Mouse (Mus musculus) neutrophil, adult 5-6 weeks (primary cell): ENCODE measurements around the gene Bcl2. TPM values are rescaled to one million over a fixed set of nuclear protein-coding genes. Genes with fewer than 3 reads are reported as not detected.
"Not testable (repeated sequence)": the region's sequence is repeated elsewhere in the genome, so short reads cannot be mapped to it uniquely, and the experiment has no call there.

ENCODE experiments used
- ATAC-seq: fragments of 151-379, 151-347 bp; 2 replicates; pipeline ENCODE4 v1.8.0; 2017; ENCODE audit warnings: mild to moderate bottlenecking, moderate TSS enrichment; ENCODE audit not compliant: insufficient number of reproducible peaks, poor library complexity, low FRiP score, severe bottlenecking; ENCODE audit errors: extremely low read depth
- total RNA-seq: library from RNA; stranded (forward); fragments of 200-1000 nt; gene quantifications from 2 replicates; pipeline ENCODE4 v1.2.3, GENCODE M21; 2017

Bcl2 gene
- total RNA-seq: 38.2 and 39.3 TPM in 2 replicates

DNA sequence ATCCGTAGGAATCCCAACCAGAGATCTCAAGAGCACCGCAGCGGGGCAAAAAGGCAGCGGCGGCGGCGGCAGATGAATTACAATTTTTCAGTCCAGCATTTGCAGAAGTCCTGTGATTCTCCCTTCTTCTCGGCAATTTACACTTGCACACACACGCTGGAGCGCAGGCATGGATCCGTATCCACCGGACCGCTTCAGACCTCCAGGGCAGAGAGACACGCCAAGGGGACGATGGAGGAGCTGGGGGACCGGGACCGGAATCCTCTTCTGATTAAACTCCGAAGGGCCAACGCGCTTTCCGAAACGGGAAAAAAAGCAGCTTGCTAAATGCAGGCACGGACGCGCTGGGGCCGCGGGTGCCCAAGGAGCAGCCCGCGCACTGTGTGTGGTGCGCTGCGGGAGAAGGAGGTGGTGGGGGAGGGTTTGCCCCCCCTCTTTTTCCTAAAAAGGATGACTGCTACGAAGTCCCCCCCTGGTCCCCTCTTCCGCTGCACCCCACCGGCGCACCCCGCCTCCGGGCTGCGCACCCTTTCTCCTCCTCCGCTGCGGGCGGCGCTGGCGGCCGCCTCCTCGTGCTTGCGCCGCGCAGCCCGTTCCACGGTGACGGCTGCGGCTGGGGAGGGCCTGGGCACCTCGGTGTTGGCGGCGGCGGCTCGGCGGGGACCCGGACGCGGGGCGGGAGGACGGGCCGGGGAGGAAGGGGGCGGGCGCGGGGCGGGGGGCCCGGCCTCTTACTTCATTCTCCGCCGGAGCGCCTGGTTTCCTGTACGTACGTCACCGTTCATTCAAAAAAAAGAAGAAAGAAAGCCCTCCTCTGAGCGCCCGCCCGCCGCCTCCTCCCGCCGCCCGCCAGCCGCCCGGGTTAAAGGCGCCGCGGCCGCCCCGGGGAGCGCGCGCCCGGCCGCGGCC, at the start of gene Bcl2:
Gene Bcl2 (minus strand): TSS at position 654 of the 909 bp plus-strand sequence.
- peak; percentile 59 for ATAC-seq

DNA sequence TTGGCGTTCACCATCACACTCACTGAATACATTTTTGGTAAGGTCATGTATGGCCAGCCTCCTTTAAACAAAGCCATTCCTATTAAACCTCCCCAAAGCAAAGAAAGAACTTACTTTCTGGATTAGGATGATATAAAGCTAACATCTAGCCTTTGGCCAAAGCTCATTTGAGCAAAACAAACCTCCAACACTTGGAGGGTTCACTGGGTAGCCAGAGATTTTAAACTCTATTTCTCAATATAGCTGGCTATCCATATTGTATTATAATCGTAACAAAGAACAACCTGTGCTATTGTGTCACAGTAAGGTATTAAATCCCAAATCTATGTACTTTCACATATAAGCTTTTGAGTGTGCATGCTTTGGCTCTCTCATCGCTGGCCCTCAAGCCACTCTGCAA, 46.7 kb upstream of the Bcl2 start:
- ATAC-seq: no peak

DNA sequence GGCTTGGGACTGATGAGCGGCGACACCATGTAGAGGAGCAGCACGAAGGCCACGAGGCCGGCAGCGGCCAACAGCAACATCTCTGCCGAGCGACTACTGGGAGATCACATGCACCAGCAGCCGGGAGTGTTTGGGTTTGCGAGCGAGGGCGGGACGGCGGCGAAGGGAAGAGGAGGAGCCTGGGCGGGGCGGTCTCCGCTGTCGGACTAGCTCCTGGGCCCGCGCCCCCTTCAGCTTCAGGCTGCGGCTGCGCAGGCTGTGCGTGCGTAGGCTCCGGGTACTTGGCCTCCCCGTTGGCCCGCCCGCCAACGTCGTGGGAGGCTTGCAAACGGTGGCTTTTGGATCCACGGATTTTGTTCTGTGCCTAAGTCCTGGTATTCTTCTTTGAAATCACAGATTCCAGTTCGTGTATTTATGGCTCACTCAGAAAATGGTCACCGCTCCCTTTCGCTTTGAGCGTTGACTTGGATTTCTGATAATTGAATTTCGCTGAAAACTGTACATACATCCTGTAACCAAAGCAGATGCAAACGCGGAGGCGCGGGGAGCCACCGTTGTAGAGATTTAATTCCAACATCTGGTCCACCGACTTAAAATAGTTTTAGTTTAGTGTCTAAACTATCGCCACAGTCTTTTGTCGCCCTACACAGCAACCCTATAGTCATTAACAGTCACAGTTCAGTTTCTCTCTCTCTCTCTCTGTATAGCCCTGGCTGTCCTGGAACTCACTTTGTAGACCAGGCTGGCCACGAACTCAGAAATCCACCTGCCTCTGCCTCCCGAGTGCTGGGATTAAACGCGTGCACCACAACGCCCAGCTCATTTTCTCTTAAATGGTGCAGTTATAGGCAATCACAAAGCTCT, 45.7 kb upstream of the Bcl2 start, which contains the start of gene Kdsr:
Gene Kdsr (minus strand): TSS at position 156 of the 864 bp plus-strand sequence.
- ATAC-seq: peak; percentile 95

DNA sequence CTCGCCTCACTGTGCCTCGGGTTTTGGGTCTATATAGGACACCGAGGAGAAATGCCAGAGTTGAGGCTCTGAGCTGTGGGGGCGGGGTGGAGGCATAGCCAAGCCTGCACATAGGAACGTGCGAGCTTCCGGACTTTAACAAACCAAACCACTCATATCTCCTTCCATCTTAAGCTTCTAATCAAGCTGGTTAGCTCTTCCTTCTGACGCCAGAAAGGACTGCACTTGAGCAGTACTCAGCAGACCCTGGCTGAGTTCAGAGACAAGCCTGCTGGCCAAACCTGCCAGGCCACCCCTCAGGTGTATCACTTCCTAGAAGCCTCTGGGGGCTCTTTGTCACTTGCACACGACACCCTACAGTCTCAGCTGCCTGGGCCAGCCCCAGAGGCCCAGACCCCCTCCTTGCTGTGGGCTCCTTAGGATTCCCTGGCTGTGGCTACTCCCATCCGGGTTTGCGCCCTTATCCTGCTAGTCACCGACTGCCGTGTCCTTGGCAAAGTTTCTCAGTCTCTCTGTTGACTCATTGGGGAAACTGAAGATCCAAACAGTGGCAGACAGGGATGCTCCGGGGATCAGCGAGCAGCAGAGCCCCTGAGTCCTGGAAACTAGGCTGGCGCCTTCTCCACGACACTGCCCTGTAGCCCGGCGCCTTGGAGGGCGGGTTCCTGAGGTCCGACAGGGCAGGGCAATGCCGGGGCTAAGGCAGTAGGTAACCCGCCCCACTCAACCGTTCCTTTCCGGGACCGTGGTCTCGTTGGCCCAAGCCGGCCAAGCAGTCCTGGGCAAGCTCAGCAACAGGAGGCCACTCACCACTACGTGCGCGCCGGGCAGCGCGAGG, 44.9 kb upstream of the Bcl2 start:
- peak; percentile 7; the same call in 1 of the 2 replicates for ATAC-seq

DNA sequence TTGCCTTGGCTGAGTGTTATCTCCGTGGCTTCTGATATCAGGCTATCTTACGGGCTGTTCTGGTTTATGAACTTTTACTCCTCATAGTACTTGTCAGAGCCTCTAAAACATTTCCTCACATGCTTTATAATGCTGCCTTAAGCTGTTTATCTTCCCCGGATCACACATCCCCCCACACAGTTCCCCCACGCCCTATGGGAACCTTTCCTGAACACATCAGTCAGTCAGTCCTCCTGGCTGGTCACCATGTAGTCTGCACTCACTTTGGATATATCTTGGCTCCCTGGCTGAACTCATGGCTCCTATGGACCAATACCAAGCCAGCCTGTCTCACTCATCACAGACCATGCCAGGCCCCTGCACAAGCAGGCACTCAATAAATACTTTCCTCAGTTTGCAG, 42.6 kb upstream of the Bcl2 start:
- no peak for ATAC-seq

DNA sequence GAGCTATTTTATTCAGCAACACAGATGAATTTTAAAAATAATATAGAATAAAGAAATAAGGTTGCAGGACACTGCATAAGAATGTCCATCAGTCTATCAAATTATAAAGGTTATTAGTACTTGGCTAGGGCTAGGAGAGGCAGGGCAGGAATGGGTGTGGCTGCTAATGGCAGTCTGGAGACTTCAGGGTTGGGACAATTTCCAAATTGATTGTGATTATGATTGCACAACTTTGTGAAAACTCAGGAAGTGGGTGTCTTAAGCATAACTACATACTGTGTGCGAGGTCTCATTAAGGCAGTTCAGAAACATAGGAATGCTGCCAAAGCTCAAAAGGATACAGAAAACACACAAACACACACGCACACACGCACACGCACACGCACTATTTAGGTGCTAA, 37.9 kb upstream of the Bcl2 start:
- no peak for ATAC-seq

DNA sequence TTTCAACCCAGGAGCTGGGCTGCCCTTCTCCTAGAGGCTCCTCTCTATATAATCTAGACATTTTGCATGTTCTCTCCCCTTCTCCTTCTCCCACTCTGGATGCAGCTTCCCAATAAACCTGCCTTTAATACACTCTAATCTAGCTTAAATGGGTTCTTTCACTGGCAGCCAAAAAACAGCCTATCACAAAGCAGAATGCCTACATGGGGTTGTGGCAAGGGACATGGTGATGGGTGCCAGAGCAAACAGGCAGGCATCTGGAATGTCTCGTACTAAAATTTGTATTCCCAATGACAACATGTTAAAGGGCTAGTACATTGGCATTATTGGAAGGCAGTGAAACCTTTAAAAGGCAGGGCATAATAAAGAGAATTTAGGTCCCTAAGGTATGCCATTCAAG, 36.6 kb upstream of the Bcl2 start:
- no peak for ATAC-seq

DNA sequence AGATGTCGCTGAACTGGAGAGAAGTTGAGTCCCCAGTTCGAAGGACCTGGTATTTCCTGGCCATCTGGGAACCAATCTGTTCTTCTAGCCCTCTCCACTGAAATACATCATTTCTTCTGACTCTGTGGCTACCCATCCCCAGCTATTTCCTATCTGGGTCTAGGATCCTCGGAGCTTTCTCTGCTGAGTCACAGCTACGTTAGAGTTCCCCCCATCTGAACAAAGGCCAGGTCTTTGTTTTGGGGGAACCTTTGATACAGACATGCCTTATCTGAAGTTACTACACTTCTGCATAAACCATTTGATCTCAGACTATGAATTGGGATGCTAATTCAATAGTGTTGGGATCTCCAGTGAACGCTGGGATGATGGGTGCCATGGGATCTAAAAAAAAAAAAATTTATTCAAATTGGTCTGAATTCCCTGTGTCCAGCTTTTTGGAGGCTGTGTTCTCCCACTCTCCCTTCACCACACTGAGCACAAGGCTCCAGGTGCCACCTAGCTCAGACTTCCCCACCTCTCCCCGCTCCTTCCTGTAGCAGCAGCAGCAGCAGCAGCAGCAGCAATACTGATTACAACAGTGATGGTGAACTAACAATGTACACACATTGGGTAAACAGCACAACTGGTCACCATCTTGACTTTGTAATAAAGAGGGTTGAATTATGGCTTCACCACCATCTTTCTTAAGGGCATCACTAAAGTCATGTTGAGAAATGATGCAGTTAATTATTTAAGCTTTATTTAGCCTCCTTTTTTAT, 34.7 kb upstream of the Bcl2 start:
- no peak for ATAC-seq

DNA sequence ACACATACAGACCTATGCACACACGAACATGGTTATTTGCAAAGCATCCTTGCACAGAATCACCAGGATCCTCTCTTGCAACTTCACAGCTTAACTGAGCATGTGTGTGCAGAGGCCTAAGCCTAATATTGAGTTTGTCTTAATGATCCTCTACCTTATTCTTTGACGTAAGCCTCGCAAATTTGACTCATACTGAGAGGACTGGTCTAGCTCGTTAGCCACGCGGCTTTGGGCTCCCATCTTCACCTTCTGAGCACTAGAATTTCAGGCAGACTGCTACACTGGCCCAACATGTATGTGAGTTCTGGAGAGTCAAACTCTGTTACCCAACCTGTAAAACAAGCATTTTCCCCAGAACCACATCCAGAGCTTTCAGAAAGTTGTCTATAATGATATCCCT, 28.9 kb upstream of the Bcl2 start:
- no peak for ATAC-seq

DNA sequence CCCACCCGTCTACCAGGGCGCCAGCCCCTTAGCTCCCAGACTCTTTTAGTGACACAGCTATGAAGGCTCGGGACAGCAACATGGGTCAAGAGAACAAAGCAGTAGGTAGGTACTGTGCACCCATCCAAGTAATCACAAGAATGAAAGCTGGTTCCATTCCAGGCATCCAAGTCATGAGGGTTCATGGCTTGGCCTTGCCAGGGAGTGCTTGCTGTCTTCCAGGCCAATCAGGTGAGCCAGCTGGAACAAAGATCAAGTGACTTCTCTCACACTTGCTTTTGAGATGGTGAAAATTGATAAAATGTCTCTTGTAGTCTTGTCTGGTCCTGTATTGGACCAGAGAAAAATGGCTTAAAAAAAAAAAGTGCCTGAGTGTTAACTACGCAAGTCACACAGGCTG, 26.7 kb upstream of the Bcl2 start:
- ATAC-seq: no peak

DNA sequence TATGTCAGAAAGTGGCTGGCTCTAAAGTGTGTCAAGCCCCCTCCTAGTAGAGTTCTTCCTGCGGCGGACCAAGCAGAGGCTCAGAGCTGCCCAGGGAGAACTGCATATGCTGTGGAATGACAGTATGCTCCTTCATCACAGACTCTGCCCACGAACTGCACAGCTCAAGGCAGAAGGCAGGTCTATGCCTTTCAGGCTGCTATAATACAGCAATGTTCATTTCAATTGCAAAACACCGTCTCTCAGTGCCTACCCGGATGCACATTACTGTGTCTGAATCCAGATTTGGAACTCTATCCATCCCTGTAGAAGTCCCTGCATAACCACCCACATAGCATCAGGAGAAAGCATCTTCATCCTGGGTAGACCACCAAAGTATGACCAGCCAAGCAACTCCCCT, 25.7 kb upstream of the Bcl2 start:
- ATAC-seq: no peak

DNA sequence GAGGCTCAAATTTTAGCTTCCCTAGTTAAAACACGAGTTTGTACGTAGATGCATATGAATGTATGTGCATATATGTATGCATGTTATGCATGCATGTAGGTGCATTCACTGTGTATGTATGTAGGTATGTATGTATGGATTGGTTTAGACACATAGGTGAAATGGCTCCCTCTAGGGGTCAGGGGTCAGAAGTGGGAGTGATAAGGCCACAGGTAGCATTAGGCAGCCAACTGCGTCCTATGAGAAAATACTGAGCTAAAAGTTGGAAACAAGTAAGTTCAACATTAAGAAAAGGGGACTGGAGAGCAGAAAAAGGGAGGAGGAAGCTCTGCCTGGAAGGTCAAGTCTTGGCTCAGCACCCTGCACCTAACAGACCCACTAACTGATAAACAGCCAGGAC, 24.0 kb upstream of the Bcl2 start:
- peak; percentile 52 for ATAC-seq

DNA sequence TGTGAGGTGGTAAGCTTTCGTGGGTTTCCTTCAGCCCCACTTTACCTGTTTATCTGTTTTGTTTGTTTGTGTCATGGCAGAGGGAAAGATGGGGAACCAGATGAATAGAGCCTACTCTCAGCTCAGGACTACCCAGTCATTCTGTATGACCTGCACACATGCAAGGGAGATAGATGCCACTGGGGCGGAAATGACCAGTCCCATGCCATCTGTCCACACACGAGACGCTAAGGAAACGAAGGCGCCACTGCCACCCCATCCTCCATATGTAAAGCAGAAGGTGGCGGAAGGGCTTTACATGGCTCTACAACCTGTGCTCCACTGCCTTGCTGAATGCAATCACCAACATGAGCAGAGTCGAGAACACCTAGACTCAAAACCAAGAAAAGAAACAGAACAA, 22.1 kb upstream of the Bcl2 start:
- no peak for ATAC-seq

DNA sequence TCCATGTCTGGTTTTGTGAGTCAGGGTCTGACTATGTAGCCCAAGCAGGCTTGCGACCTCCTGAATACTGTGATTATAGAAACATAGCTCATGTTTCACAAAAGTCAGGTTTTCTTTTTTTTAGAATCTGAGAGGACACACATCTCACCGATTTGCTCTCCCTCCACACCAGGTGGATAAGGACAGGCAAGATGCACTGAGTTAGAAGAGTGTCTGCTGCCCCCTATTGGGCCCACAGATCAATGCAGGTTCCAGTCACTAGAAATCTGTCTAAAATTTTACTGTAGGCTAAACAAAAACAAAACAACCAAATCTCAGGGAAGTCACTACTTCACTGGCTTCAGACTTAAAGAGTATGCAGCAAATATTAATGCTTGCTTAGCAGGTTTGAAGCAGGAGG, 21.5 kb upstream of the Bcl2 start:
- ATAC-seq: peak; percentile 77

DNA sequence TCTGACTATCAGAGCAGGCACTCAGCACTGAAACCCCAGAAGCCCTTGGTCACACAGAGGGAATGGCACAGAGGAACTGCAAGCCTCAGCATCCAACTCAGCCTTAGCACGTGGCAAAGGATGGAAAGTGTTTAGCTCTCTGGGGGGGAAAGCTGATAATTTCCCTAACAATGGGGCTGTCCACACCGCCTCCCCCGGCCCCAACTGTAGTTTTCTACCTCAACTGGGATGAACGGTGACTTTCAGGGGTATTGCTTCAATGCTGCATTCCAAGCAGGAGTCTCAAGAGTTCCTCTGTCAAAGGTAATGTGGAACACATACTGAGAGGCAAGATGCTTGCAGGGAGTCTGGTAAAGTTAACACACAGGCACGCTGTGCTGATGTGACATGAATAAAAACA, 8.0 kb upstream of the Bcl2 start:
- ATAC-seq: no peak

DNA sequence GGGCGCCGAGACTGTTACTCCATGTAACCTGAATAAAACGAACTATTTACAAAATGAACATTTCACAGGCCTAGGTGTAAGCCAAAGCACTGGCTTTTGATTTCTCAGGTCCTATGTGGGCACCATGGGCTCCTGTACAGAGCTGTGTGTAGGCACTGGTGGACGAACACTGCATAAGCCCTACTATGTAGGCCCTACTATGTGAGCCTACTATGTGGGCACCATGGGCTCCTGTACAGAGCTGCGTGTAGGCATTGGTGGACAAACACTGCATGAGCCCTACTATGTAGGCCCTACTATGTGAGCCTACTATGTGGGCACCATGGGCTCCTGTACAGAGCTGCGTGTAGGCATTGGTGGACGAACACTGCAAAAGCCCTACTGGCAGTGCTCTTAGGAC, 3.7 kb upstream of the Bcl2 start:
- not testable (repeated sequence) for ATAC-seq

DNA sequence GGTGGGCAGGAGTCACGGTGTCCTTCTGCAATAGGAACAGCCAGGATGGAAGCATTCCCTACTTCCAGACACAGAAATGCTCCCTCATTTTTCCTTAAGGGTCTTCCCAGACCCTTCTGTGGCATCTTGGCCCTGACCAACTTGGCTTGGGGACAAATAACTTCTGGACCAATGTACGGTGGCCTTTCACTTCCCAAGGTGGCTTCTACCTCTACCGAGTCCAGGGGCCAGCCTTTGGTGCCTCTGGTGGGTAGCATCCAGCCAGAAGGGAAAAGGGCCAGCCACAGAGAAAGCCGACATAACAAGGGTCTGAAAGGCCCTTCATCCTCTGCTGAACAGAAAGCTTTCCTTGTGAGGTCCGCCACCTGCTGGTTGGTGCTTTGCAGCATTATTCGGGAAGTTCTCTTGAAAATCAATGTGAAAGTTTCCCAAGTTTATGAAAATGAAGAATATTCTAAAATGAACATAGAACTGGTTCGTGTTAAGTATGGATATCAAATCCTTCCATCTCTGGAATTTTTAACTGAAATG, 3.1 kb upstream of the Bcl2 start:
- no peak; the same call in 1 of the 2 replicates for ATAC-seq

DNA sequence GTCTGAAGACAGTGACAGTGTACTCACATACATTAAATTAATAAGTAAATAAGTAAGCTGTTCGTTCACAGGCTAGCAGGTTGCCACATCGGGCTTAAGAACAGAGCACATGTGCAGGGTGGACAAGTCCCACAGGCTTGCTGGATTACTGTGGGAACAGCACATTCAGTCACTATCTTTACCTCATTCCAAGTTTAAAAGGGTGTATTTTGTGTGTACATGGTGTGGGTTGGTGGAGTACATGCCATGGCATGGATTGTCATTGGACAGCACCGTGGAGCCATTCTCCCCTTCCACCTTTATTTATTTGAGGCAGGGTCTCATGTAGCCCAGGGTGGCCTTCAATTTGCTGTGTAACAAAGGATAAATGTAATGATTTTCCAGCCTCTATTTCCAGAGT, 2.1 kb upstream of the Bcl2 start:
- no peak for ATAC-seq
